In genomic region chr11:93762832-93763530, GRCm38 (mm10) we compare ENCODE assay signal across 8 mouse cellular contexts.
DNase-seq lines count a peak whose midpoint lies in the region; ATAC-seq and TF ChIP-seq lines count a peak whose summit lies in the region.

No protein-coding gene starts in this region.

- no peaks in the 10 kb centered on the region for H3K4me1 ChIP-seq in embryonic facial prominence, embryonic 11.5 days (ENCODE audit: control insufficient read depth, insufficient read depth, low read length)
- H3K4me1 ChIP-seq in hindbrain, embryonic 11.5 days (replicated peaks; ENCODE audit: control insufficient read depth, insufficient read depth, low read length) = no peaks in the 10 kb centered on the region
- no peaks in the 10 kb centered on the region for H3K4me1 ChIP-seq in stomach, embryonic 14.5 days (ENCODE audit: control insufficient read depth, insufficient read depth, low read length)

- no peaks in the 10 kb centered on the region for H3K9me3 ChIP-seq in embryonic facial prominence, embryonic 11.5 days (replicated peaks; ENCODE audit: control insufficient read depth, low read length)
- H3K9me3 ChIP-seq in hindbrain, embryonic 11.5 days (ENCODE audit: control insufficient read depth, low read length) = no peaks in the 10 kb centered on the region
- no peaks in the 10 kb centered on the region for H3K9me3 ChIP-seq in stomach, embryonic 14.5 days (ENCODE audit: control insufficient read depth, low read depth, low read length)

- H3K27me3 ChIP-seq in embryonic facial prominence, embryonic 11.5 days (ENCODE audit: control insufficient read depth, insufficient read depth, low read length) = no peaks in the 10 kb centered on the region
- no peaks in the 10 kb centered on the region for H3K27me3 ChIP-seq in hindbrain, embryonic 11.5 days (ENCODE audit: control insufficient read depth, insufficient read depth, low read length)
- H3K27me3 ChIP-seq in stomach, embryonic 14.5 days (ENCODE audit: control insufficient read depth, insufficient read depth, low read length) = no peaks in the 10 kb centered on the region

- TF ChIP-seq CTCF in layer of hippocampus, adult 2 months (conservative IDR thresholded peaks at IDR 0.05) = peak; percentile 76

- H3K9ac ChIP-seq in embryonic facial prominence, embryonic 11.5 days (replicated peaks; ENCODE audit: low read length) = no peak overlapping the region
- H3K9ac ChIP-seq in hindbrain, embryonic 11.5 days (ENCODE audit: low read depth, low read length) = no peak overlapping the region
- no peak overlapping the region for H3K9ac ChIP-seq in stomach, embryonic 14.5 days (replicated peaks; ENCODE audit: low read depth, low read length)

- H3K36me3 ChIP-seq in embryonic facial prominence, embryonic 11.5 days (replicated peaks; ENCODE audit: control insufficient read depth, insufficient read depth, low read depth, low read length) = no peaks in the 10 kb centered on the region
- no peaks in the 10 kb centered on the region for H3K36me3 ChIP-seq in hindbrain, embryonic 11.5 days (ENCODE audit: control insufficient read depth, insufficient read depth, low read length)
- H3K36me3 ChIP-seq in stomach, embryonic 14.5 days (ENCODE audit: control insufficient read depth, insufficient read depth, low read length) = no peaks in the 10 kb centered on the region

- no peak overlapping the region for H3K27ac ChIP-seq in embryonic facial prominence, embryonic 11.5 days (replicated peaks; ENCODE audit: low read depth, low read length)
- H3K27ac ChIP-seq in hindbrain, embryonic 11.5 days (ENCODE audit: low read depth, low read length) = no peak overlapping the region
- peak overlapping the region; percentile 71 for H3K27ac ChIP-seq in layer of hippocampus, adult 2 months
- H3K27ac ChIP-seq in stomach, embryonic 14.5 days (ENCODE audit: low read length) = no peak overlapping the region

- 0 out of 2 replicates have a peak, but pooled peaks have one; percentile 59 for ATAC-seq in embryonic facial prominence, embryonic 11.5 days (replicated peaks; ENCODE audit: insufficient number of reproducible peaks, low FRiP score, low TSS enrichment, low read depth)
- peak; percentile 68; the same call in 1 of the 2 replicates for ATAC-seq in hindbrain, embryonic 11.5 days (ENCODE audit: low FRiP score)
- ATAC-seq in stomach, embryonic 14.5 days (ENCODE audit: insufficient number of reproducible peaks, insufficient read depth, low FRiP score, low read depth) = peak; percentile 46; the same call in 1 of the 2 replicates

- H3K4me3 ChIP-seq in embryonic facial prominence, embryonic 11.5 days (ENCODE audit: low read depth, low read length) = no peak overlapping the region
- H3K4me3 ChIP-seq in hindbrain, embryonic 11.5 days (ENCODE audit: low read depth, low read length) = no peak overlapping the region
- peak overlapping the region; percentile 17 for H3K4me3 ChIP-seq in layer of hippocampus, adult 2 months
- no peak overlapping the region for H3K4me3 ChIP-seq in stomach, embryonic 14.5 days (ENCODE audit: low read depth, low read length)

- DNase-seq in 416B (ENCODE audit: low read depth) (peak; percentile 7), ZHBTc4 (ENCODE audit: low read depth, low spot score) (peak; percentile 62)
- DNase-seq in embryonic facial prominence, embryonic 11.5 days (ENCODE audit: low spot score) = peak; percentile 76
- DNase-seq in hindbrain, embryonic 11.5 days (ENCODE audit: low spot score) = peak; percentile 67
- peak; percentile 60 to 67 for DNase-seq in layer of hippocampus, adult 2 months (ENCODE audit: low spot score in 2 of 2)
- peak; percentile 1 for DNase-seq in lung, postnatal 36 days
- DNase-seq in gastrocnemius, adult 18-20 months (ENCODE audit: low spot score) = no peak

- WGBS in embryonic facial prominence, embryonic 11.5 days = 21% methylated on average over 18 of the region's 18 CpGs
- 18% methylated on average over 18 of the region's 18 CpGs for WGBS in hindbrain, embryonic 11.5 days
- 16% methylated on average over 18 of the region's 18 CpGs for WGBS in stomach, embryonic 14.5 days

- no peak overlapping the region for H3K4me2 ChIP-seq in embryonic facial prominence, embryonic 11.5 days (ENCODE audit: low read depth, low read length)
- peak overlapping the region; percentile 23; the same call in 1 of the 2 replicates for H3K4me2 ChIP-seq in hindbrain, embryonic 11.5 days (replicated peaks; ENCODE audit: low read depth, low read length)
- H3K4me2 ChIP-seq in stomach, embryonic 14.5 days (replicated peaks; ENCODE audit: low read depth, low read length) = 0 out of 2 replicates have a peak overlapping the region, but pooled peaks have one; percentile 3
